Mouse (Mus musculus): ENCODE data around the gene Itga3. TPM values are rescaled to one million over a fixed set of nuclear protein-coding genes. Genes with fewer than 3 reads are reported as not detected.

Itga3 gene
- polyA plus RNA-seq, 1 experiment from 2014 or later: 9.5 TPM

DNA sequence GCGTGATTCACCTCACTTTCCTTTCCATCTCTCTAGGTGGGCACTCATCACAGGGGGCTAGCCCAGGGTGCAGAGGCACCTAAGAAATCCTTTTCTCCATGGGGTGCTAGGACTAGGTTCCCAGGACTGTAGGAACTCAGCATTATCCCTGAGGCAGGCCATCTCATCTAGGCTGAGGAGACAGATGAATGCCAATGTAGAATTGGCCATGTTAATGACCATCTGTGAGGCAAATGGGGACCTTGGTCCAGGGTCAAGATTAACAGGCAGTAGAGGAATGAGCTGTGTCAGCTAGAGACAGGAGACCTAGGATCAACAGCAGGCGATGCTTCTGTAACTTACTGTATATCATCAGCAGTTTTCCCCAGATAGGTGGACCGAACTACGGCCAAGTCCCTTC, 36.8 kb downstream of the Itga3 start:
- H3K9me3 ChIP-seq (replicated peaks): no peaks in the 10 kb centered on the region
- peak overlapping the region; percentile 86 for H3K4me2 ChIP-seq (replicated peaks)
- H3K27me3 ChIP-seq: no peaks in the 10 kb centered on the region
- H3K4me1 ChIP-seq: peaks cover 20% of the 10 kb centered on the region
- 72% methylated on average over 4 of the region's 4 CpGs for WGBS
- no peak for ATAC-seq (ENCODE audit: insufficient number of reproducible peaks, low FRiP score, low TSS enrichment, low read depth)
- no peak overlapping the region for H3K27ac ChIP-seq (replicated peaks)
- peak overlapping the region; percentile 86; the same call in 1 of the 2 replicates for H3K9ac ChIP-seq
- 0 out of 2 replicates have a peak, but pooled peaks cover 15% of the 10 kb centered on the region for H3K36me3 ChIP-seq
- H3K4me3 ChIP-seq (replicated peaks): peak overlapping the region; percentile 79

DNA sequence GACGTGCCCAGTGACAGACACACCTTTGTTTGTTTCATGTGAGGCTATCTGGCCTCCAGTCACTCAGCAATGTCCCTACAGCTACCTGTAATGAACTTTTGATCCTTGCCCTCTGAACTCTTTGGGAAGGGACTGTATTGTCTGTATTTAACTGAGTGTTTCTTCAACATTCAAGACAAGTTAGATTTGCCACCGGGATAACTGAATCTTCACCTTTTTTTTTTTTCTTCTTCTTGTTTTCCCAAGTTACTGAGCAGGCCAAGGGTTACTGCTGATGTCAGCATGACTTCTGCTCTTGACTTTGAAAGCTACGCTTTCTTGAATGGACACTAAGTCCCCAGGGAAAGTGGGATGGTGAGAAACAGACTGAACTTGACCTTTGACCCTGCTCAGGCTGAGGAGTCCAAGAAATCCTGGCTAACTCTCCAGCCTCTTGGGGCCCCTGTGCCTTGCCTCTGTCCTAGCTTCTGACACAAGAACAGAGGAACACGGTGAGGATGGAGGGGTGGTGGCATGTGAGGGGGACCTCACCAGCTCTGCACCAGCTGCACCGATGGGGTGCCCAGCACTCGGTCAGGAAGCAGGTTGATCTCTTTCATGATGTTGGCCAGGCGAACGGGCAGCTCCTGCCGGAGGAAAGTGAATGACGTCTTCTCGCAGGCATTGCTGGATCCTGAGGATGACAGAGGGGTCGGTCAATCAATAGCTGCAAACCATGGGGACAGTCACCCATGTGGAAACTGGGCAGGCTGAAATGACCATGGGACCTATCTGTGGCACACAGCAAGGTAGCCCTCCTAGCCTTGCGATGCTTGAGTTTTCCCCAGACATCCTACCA, 37.6 kb downstream of the Itga3 start:
- H3K27me3 ChIP-seq: no peaks in the 10 kb centered on the region
- no peaks in the 10 kb centered on the region for H3K9me3 ChIP-seq (replicated peaks)
- H3K4me1 ChIP-seq: peaks cover 20% of the 10 kb centered on the region
- 80% methylated on average over 13 of the region's 13 CpGs for WGBS
- no peak overlapping the region for H3K4me2 ChIP-seq (replicated peaks)
- 0 out of 2 replicates have a peak, but pooled peaks cover 15% of the 10 kb centered on the region for H3K36me3 ChIP-seq
- H3K4me3 ChIP-seq (replicated peaks): no peak overlapping the region
- H3K9ac ChIP-seq: no peak overlapping the region
- no peak overlapping the region for H3K27ac ChIP-seq (replicated peaks)
- ATAC-seq (ENCODE audit: insufficient number of reproducible peaks, low FRiP score, low TSS enrichment, low read depth): no peak

DNA sequence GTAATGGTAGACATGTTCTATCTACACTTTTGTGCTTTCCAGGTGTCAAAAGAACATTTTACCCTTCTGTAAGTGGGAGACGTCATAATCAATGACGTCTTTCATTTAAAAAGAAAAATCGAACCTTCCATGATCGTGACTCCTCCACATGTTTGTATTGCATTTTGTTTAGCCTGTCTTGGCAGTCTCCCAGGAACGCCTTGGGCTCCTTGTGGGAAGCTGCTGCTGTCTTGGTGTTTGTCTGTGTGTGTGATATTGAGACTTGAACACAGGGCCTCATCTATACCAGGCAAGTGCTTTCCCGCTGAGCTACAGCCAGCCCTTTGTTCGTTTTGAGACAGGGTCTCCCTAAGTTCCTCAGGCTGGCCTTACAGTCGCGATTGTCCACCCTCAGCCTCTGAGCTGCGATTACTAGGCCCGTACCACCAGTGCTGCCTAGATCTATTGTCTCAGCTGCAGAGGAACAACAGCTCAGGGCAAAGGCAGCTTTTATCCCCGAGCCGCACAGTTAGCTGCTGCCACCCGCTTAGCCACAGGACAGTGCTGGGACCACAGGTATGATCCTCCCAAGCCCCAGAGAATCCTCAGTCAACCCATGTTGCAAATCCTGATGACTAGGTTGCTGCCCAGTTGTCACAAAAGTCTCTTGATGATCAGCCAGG, 38.3 kb downstream of the Itga3 start:
- ATAC-seq (ENCODE audit: insufficient number of reproducible peaks, low FRiP score, low TSS enrichment, low read depth): no peak
- no peaks in the 10 kb centered on the region for H3K9me3 ChIP-seq (replicated peaks)
- no peak overlapping the region for H3K4me2 ChIP-seq (replicated peaks)
- no peak overlapping the region for H3K4me3 ChIP-seq (replicated peaks)
- H3K4me1 ChIP-seq: peaks cover 20% of the 10 kb centered on the region
- H3K9ac ChIP-seq: no peak overlapping the region
- H3K36me3 ChIP-seq: 0 out of 2 replicates have a peak, but pooled peaks cover 15% of the 10 kb centered on the region
- no peaks in the 10 kb centered on the region for H3K27me3 ChIP-seq
- 71% methylated on average over 14 of the region's 14 CpGs for WGBS
- no peak overlapping the region for H3K27ac ChIP-seq (replicated peaks)

DNA sequence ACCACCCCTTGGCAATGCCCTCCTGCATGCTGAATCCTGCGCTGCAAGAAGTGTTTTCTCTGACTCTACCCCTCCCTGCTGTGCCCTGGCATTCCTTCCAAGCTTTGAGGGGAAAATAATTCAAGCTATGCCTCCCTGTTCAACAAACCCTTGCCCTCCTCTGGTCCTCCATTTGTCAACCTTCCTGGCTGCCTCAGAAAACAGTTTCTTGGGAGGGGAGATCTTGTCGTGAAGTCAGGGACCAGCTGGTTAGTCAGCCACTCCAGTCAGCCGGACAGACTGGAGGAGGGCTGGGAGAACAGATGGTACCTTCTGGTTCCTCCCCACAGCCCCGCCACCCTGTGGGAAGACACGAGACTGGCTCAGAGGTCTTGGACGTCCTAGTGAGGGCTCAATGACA, 39.3 kb downstream of the Itga3 start:
- no peak for ATAC-seq (ENCODE audit: insufficient number of reproducible peaks, low FRiP score, low TSS enrichment, low read depth)

DNA sequence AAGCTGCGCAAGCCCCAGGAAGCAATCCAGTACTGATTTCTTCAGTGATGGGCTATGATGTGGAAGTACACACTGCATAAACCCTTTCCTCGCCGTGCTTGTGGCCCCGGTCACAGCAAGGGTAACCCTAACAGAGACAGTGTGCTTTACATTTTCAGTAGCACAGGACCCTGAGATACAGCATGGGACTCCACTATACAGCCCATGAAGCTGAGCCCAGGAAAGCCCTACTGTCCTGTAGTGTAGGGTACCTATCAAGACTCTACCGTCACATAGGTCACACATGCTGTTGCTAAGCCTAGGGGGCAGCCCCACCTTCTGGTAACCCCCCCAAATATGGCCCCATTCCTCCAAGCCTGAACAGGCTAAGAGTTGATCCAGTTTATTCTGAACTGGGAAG, 40.1 kb downstream of the Itga3 start:
- Histone ChIP-seq H3K36me3 (0 out of 2 replicates have a peak, but pooled peaks cover 15% of the 10 kb centered on the region), H3K9ac (no peak overlapping the region), H3K4me2 (replicated peaks) (no peak overlapping the region), H3K4me1 (peaks cover 14% of the 10 kb centered on the region), H3K27ac (replicated peaks) (no peak overlapping the region), H3K27me3 (no peaks in the 10 kb centered on the region), H3K4me3 (replicated peaks) (no peak overlapping the region), H3K9me3 (replicated peaks) (no peaks in the 10 kb centered on the region)
- ATAC-seq (ENCODE audit: insufficient number of reproducible peaks, low FRiP score, low TSS enrichment, low read depth): no peak
- 89% methylated on average over 5 of the region's 5 CpGs for WGBS

More for the DNA sequence above, 39.3 kb downstream of the Itga3 start:
- whole genome bisulfite sequencing: 68% methylated on average over 6 of the region's 6 CpGs
- Histone ChIP-seq H3K4me3 (replicated peaks) (no peak overlapping the region), H3K9me3 (replicated peaks) (no peaks in the 10 kb centered on the region), H3K9ac (no peak overlapping the region), H3K36me3 (0 out of 2 replicates have a peak, but pooled peaks cover 15% of the 10 kb centered on the region), H3K27ac (replicated peaks) (no peak overlapping the region), H3K4me1 (peaks cover 20% of the 10 kb centered on the region), H3K4me2 (replicated peaks) (no peak overlapping the region), H3K27me3 (no peaks in the 10 kb centered on the region)

DNA sequence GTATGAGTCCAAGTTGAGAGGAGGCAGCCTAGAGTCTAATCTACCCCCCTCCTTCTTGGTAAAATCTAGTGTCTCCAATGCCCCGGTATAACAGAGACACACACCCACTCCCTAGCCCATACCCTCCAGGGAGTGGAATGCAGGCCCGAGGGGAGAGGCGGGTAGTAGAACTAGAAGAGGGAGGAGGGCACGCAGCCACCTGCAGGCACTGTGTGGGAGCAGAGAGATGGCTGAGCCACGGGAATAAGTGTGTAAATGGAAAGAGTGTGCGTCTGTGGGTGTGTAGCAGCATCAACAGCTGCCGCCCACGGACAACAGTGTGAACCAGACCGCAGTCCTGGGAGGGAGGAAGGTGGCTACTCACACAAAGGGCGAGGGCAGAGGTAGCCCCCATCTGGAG, 41.7 kb downstream of the Itga3 start:
- no peaks in the 10 kb centered on the region for H3K9me3 ChIP-seq (replicated peaks)

DNA sequence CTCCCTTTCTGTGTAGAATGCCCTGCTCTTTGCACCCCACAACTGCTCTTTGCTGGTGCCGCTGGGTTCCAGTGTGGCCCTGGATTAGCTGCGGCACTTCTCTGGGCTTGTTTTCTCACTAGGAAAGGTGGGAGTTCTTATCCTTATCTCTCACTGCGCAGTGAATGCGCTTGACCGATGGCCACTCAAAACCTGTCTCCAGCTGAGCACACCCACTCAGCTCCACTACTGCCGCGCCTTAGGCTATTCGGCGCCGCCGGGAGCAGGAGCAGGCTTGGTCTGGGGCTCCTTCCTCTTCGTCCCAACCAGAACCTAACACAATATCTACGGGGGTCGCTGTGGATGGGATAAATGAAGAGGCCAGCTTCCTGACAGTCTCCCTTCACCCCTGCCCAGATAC, 43.0 kb downstream of the Itga3 start:
- no peak overlapping the region for H3K27ac ChIP-seq (replicated peaks)
- ATAC-seq (ENCODE audit: insufficient number of reproducible peaks, low FRiP score, low TSS enrichment, low read depth): no peak
- H3K4me2 ChIP-seq (replicated peaks): no peak overlapping the region

More for the DNA sequence above, 41.7 kb downstream of the Itga3 start:
- no peak overlapping the region for H3K27ac ChIP-seq (replicated peaks)
- H3K9ac ChIP-seq: no peak overlapping the region
- 0 out of 2 replicates have a peak, but pooled peaks cover 22% of the 10 kb centered on the region for H3K36me3 ChIP-seq
- WGBS: 60% methylated on average over 10 of the region's 10 CpGs
- H3K4me2 ChIP-seq (replicated peaks): no peak overlapping the region
- no peak overlapping the region for H3K4me3 ChIP-seq (replicated peaks)
- no peaks in the 10 kb centered on the region for H3K27me3 ChIP-seq
- H3K4me1 ChIP-seq: peaks cover 4% of the 10 kb centered on the region
- ATAC-seq (ENCODE audit: insufficient number of reproducible peaks, low FRiP score, low TSS enrichment, low read depth): no peak

DNA sequence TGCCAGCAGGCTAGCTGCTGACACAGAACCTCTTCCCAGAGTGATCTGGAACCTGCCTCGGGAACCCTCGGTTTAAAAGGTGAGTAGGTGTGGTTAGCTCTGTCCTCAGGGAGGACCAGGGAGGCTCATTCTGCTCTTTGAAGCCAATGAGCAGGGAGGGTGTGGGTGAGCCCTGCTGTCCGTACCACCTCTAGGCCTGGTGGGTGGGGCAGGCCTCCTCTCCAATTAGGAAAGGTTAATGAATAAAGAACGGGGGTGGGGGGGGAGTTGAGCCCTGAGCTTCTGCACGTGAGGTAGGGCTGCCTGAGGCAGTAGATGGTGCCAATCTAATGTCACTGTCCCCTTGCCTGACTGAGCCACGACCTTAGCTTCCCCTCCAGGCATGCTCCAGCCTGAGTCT, 43.7 kb downstream of the Itga3 start:
- H3K27ac ChIP-seq (replicated peaks): no peak overlapping the region
- no peak overlapping the region for H3K9ac ChIP-seq
- H3K4me2 ChIP-seq (replicated peaks): no peak overlapping the region
- no peaks in the 10 kb centered on the region for H3K9me3 ChIP-seq (replicated peaks)
- no peaks in the 10 kb centered on the region for H3K27me3 ChIP-seq
- H3K36me3 ChIP-seq: 0 out of 2 replicates have a peak, but pooled peaks cover 21% of the 10 kb centered on the region
- WGBS: 29% methylated on average over 6 of the region's 6 CpGs
- no peaks in the 10 kb centered on the region; the same call in 1 of the 2 replicates for H3K4me1 ChIP-seq
- no peak for ATAC-seq (ENCODE audit: insufficient number of reproducible peaks, low FRiP score, low TSS enrichment, low read depth)
- no peak overlapping the region for H3K4me3 ChIP-seq (replicated peaks)

More for the DNA sequence above, 43.0 kb downstream of the Itga3 start:
- Histone ChIP-seq H3K9me3 (replicated peaks) (no peaks in the 10 kb centered on the region), H3K9ac (no peak overlapping the region), H3K4me3 (replicated peaks) (no peak overlapping the region), H3K27me3 (no peaks in the 10 kb centered on the region), H3K4me1 (no peaks in the 10 kb centered on the region; the same call in 1 of the 2 replicates), H3K36me3 (0 out of 2 replicates have a peak, but pooled peaks cover 25% of the 10 kb centered on the region)
- WGBS: 69% methylated on average over 14 of the region's 14 CpGs

DNA sequence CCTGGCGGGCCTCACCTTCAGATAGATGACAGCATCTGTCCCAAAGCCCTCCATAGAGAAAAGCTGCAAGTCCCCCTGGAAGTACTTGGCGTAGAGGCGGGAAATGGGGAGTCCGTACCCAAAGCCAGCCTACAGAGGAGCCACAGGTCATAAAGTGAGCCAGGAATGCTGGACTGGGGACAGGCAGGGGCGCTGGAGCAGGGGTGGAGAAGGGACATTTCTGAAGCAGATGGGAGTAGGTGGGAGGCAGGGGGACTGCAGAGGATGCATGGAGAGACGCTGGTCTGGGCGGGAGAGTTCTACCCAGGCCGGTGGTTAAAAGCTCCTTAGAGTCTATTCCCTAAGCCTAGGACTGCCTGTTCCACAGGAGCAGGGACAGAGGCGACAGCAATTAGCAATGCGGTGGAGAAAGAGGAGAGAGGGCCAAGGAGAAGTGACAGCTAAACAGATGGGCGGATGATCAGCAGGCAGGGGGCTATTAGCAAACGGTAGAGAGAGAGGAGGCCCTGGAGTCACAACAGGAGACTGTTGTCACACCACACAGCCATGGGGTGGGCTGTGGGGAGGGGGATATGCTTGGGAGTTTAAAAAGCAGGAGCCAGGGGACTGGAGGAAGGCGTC, 48.6 kb downstream of the Itga3 start:
- no peak for ATAC-seq (ENCODE audit: insufficient number of reproducible peaks, low FRiP score, low TSS enrichment, low read depth)
- peaks cover 36% of the 10 kb centered on the region for H3K36me3 ChIP-seq
- 40% methylated on average over 13 of the region's 13 CpGs for WGBS

DNA sequence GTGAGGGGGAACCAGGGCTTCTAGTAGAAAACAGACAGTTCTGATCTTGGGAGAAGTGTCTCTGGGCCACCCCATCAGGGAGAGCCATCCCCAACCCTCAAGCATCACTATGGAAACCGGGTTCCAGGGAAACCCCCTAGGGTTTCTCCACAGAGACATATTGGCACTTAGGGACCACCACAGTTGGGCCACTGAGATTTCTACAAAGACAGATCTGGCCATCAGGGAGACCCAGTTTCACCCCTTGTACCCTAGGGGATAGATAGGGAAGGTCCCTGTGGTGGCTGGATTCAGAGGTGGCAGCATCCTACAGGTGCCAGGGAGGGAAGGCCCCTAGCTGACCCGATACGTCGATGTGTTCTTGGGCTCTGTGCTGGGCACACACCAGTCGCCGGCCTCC, 49.8 kb downstream of the Itga3 start:
- no peak overlapping the region for H3K4me2 ChIP-seq (replicated peaks)
- H3K4me3 ChIP-seq (replicated peaks): no peak overlapping the region
- WGBS: 81% methylated on average over 6 of the region's 6 CpGs
- H3K27me3 ChIP-seq: no peaks in the 10 kb centered on the region
- peaks cover 47% of the 10 kb centered on the region for H3K36me3 ChIP-seq
- no peaks in the 10 kb centered on the region for H3K4me1 ChIP-seq
- no peak overlapping the region for H3K9ac ChIP-seq
- H3K9me3 ChIP-seq (replicated peaks): no peaks in the 10 kb centered on the region
- ATAC-seq (ENCODE audit: insufficient number of reproducible peaks, low FRiP score, low TSS enrichment, low read depth): no peak
- no peak overlapping the region for H3K27ac ChIP-seq (replicated peaks)

More for the DNA sequence above, 48.6 kb downstream of the Itga3 start:
- Histone ChIP-seq H3K27ac (replicated peaks) (no peak overlapping the region), H3K4me3 (replicated peaks) (no peak overlapping the region), H3K9me3 (replicated peaks) (no peaks in the 10 kb centered on the region), H3K4me1 (no peaks in the 10 kb centered on the region), H3K9ac (no peak overlapping the region), H3K4me2 (replicated peaks) (no peak overlapping the region), H3K27me3 (no peaks in the 10 kb centered on the region)

DNA sequence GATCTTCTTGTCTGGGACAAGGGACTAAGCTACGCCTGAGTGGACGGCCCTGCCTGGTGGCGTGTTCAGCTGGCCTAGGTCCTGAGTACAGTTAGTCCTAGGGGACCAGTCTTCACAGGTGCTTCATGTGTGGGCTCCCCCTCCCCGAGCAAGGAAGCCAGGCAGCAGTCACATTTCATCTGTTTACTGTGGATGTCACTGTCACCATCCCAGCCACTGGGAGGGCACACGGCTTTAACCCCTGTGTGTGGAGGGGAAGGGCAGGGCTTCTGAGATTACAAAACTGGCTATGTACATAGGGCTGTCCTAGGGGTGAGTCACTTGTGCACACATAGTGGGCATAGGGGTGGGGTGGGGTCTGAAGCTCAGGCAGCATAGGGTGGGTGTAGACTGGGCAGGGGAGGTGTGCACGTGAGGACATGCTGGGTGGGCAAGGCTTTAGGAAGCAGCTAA, 50.5 kb downstream of the Itga3 start:
- WGBS: 66% methylated on average over 6 of the region's 6 CpGs
- H3K4me3 ChIP-seq (replicated peaks): no peak overlapping the region
- H3K36me3 ChIP-seq: peaks cover 51% of the 10 kb centered on the region
- H3K9ac ChIP-seq: no peak overlapping the region
- H3K4me1 ChIP-seq: no peaks in the 10 kb centered on the region
- H3K27me3 ChIP-seq: no peaks in the 10 kb centered on the region
- no peaks in the 10 kb centered on the region for H3K9me3 ChIP-seq (replicated peaks)
- no peak overlapping the region for H3K4me2 ChIP-seq (replicated peaks)
- no peak for ATAC-seq (ENCODE audit: insufficient number of reproducible peaks, low FRiP score, low TSS enrichment, low read depth)
- no peak overlapping the region for H3K27ac ChIP-seq (replicated peaks)
